Mouse (Mus musculus): Measurements from ENCODE around the gene Shc1.
"Not testable (repeated sequence)": the region's sequence is repeated elsewhere in the genome, so short reads cannot be mapped to it uniquely, and the experiment has no call there.

Gene Shc1

GRCm38 (mm10) chr3:89419571-89419970 is 1.3 kb downstream of the Shc1 start:
- peak; percentile 45 for DNase-seq (ENCODE audit: low spot score)

GRCm38 (mm10) chr3:89419981-89420380 is 1.7 kb downstream of the Shc1 start:
- no peak for DNase-seq (ENCODE audit: low spot score)

GRCm38 (mm10) chr3:89420421-89420820 is 2.2 kb downstream of the Shc1 start:
- DNase-seq (ENCODE audit: low spot score): no peak

- DNase-seq (ENCODE audit: low spot score): peak; percentile 71
Observed at GRCm38 (mm10) chr3:89421002-89421774, 2.9 kb downstream of the Shc1 start.

- DNase-seq (ENCODE audit: low spot score): peak; percentile 29
Observed at GRCm38 (mm10) chr3:89421810-89422473, 3.7 kb downstream of the Shc1 start.

- DNase-seq (ENCODE audit: low spot score): no peak
Observed at GRCm38 (mm10) chr3:89422556-89423205, 4.4 kb downstream of the Shc1 start.

- no peak for DNase-seq (ENCODE audit: low spot score)
Observed at GRCm38 (mm10) chr3:89424416-89425140, 6.3 kb downstream of the Shc1 start.

GRCm38 (mm10) chr3:89425141-89425525 is 6.9 kb downstream of the Shc1 start:
- no peak for DNase-seq (ENCODE audit: low spot score)

GRCm38 (mm10) chr3:89425876-89426275 is 7.6 kb downstream of the Shc1 start:
- DNase-seq (ENCODE audit: low spot score): no peak

GRCm38 (mm10) chr3:89429021-89429420 is 10.8 kb downstream of the Shc1 start:
- DNase-seq (ENCODE audit: low spot score): not testable (repeated sequence)

- DNase-seq (ENCODE audit: low spot score): peak; percentile 97
Observed at GRCm38 (mm10) chr3:89430171-89431159, 12.2 kb downstream of the Shc1 start, which contains the start of gene Pygo2. Pygo2 (plus strand) TSS chr3:89430214.

- no peak for DNase-seq (ENCODE audit: low spot score)
Observed at GRCm38 (mm10) chr3:89432606-89433005, 14.4 kb downstream of the Shc1 start.

- no peak for DNase-seq (ENCODE audit: low spot score)
Observed at GRCm38 (mm10) chr3:89434532-89434931, 16.3 kb downstream of the Shc1 start.

- DNase-seq (ENCODE audit: low spot score): no peak
Observed at GRCm38 (mm10) chr3:89435041-89435440, 16.8 kb downstream of the Shc1 start.

- DNase-seq (ENCODE audit: low spot score): peak; percentile 56
Observed at GRCm38 (mm10) chr3:89436176-89437113, 18.2 kb downstream of the Shc1 start, which contains the start of gene Pbxip1. Pbxip1 (plus strand) TSS chr3:89436706.

- DNase-seq (ENCODE audit: low spot score): no peak
Observed at GRCm38 (mm10) chr3:89437269-89437668, 19.0 kb downstream of the Shc1 start.

GRCm38 (mm10) chr3:89440691-89441090 is 22.4 kb downstream of the Shc1 start:
- no peak for DNase-seq (ENCODE audit: low spot score)

GRCm38 (mm10) chr3:89448720-89449537 is 30.7 kb downstream of the Shc1 start:
- DNase-seq (ENCODE audit: low spot score): peak; percentile 73

- DNase-seq (ENCODE audit: low spot score): peak; percentile 75
Observed at GRCm38 (mm10) chr3:89449541-89449940, 31.3 kb downstream of the Shc1 start.

Data from ovary, postnatal 36 days (tissue).